Mouse (Mus musculus): ENCODE results near the gene Vps13c. TPM values are rescaled to one million over a fixed set of nuclear protein-coding genes. Genes with fewer than 3 reads are reported as not detected.

Gene Vps13c
- total RNA-seq, 2 experiments from 2014 or later = 25.8 to 26.2 TPM

GRCm38 (mm10) chr9:67830411-67831358 lies 9.5 kb upstream of the Vps13c start:
- peak; percentile 31 for DNase-seq (ENCODE audit: low spot score)

DNA sequence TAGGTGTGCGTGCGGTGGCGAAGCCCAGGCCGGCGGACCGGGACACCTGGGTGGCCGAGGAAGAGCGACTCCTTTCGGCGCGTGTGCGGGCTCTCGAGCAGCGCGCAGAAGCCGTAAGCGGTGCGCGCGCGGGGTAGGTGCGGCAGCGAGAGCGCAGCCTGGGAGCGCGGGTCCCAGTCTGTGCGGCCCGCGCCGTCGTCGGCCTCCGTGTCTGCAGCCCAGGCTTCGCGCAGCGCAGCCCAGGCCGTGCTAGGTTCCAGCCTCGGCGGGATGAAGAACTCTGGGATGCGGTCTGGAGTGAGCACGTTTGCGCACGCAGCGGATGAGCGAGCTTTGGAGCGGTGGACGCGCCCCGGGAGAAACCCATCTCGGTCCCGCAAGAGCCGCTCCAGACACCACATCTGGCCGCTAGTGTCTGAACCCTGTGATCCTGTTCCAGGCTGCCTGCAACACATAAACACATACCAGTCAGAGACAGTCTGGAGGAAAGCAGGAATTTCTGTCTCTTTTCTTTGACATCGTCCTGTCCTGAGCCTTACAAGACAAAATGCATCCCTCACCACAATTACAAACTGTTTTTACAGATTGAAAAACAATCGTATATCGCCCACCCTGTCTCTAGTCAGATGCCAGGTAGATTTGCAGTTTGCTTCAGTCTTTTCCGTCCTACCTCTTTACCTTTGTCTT lies 8.7 kb upstream of the Vps13c start:
- no peak for DNase-seq (ENCODE audit: low spot score)

- DNase-seq (ENCODE audit: low spot score) = peak; percentile 55
Measured at GRCm38 (mm10) chr9:67832046-67832605, 8.1 kb upstream of the Vps13c start, which contains the start of gene C2cd4a. Gene C2cd4a, minus strand, starts transcription at chr9:67832330.

- no peak for DNase-seq (ENCODE audit: low spot score)
Measured at GRCm38 (mm10) chr9:67834535-67834934, 5.7 kb upstream of the Vps13c start.

DNA sequence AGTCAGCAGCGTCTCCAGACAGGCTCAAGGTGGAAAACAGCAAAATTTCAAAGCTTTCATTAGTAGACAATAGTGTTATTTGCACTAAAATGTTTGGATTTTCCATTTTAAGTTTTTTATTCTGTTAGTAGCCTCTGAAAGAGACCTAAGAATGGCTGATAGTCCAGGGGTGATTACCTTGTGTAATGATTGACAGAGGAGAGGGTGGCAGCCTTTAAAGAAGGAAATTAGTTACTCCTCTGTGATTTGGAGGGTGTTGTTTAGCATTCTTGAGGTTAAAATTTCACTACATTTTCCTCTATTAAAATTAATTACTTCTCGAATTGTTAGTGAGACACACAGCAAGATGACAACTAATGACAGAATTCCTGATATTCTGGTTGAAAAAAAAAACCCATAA lies 2.9 kb upstream of the Vps13c start:
- no peak for DNase-seq (ENCODE audit: low spot score)

DNA sequence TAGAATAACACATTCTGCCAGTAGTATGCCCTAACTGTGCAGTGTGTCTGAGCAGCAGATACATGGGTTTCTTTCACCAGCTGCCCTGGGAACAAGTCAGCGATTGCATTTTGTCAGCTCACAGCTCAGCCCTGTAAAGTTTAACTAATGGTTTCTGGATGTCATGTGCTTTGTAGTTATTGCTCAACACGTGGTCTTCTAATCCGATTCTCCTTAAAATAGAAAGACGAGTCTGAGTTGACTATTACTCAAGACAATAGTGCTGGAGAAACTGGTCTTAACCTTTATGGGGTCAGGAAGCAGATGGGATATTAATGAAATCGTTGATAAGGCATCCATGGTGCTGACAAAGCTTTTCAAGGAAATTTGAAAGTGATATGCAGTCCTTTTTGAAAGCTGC lies 2.6 kb downstream of the Vps13c start:
- DNase-seq (ENCODE audit: low spot score) = peak; percentile 21

- no peak for DNase-seq (ENCODE audit: low spot score)
Measured at GRCm38 (mm10) chr9:67845012-67845411, 4.8 kb downstream of the Vps13c start.

- no peak for DNase-seq (ENCODE audit: low spot score)
Measured at GRCm38 (mm10) chr9:67845648-67846047, 5.5 kb downstream of the Vps13c start.

DNA sequence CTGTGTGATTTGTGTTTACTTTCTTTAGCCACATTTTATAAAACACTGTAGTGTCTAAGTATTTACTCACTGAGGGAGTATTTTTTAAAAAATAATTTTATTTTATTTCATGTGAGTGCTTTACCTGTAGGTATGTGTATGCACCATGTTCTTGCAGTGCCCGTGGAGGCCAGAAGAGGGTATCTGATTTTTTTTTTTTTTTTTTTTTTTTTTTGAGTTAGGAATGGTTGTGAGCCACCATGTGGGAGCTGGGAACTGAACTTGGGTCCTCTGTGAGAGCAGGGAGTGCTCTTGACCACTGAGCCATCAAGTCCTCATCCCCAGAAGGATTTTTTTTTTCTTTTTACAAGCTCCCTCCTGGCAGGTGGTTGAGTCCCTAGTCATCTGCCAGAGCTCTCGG lies 5.9 kb downstream of the Vps13c start:
- no peak for DNase-seq (ENCODE audit: low spot score)

DNA sequence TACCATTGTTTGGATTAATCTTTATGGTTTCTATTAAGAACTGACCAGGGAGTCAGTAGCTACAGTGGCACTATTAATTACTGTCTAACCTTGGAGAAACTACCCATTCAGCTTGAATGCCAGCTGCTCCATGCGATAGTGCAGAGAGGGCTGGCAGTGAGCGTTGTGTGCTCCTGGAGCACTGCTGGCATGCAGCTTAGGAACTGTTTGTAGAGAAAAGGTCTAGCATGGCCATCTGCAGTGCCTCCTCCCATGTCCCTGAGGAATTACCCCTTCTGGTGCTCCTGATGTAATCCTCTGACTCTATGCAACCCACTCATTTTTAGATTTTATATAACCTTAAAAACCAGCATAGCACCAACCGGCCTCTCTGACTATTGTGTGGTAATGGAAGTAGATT lies 7.4 kb downstream of the Vps13c start:
- no peak for DNase-seq (ENCODE audit: low spot score)

DNA sequence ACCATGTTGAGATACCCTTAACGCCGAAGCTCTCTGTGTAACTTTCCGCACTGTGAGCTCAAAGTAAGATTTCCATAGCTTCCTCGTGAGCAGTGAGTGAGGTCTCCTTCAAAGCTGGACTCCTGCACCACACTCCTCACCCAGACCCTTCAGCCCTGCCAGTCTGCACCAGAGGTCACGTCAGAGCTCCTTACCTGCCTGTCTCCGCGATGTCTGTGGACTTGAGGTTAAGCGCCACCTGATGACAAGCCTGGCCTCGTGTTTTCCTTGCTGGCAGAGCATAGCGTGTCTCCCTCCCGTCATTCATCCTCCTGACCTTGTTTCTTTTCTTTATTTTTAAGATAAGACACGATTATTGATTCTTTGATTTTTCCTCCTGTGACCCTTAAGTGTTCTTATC lies 9.2 kb downstream of the Vps13c start:
- no peak for DNase-seq (ENCODE audit: low spot score)

DNA sequence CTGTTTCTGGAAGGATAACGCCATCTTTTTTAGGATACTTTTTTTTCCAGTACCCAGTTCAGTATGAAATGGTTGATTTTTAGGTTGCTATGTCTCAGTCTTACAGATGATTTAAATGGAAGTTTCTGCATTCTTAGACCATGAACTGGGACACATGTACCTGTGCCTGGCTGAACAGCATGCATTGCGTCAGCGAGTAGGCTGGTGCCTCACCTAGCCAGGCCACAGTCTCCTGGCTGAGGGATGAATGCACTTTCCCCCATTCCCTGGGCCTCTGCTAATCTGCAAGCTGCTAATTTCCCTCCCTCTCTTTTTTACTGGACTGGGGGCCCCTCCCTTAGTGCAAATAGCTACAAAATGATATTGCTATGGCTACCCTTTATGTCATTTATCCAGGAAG lies 9.7 kb downstream of the Vps13c start:
- no peak for DNase-seq (ENCODE audit: low spot score)

GRCm38 (mm10) chr9:67851150-67851549 lies 11.0 kb downstream of the Vps13c start:
- DNase-seq (ENCODE audit: low spot score) = no peak

DNA sequence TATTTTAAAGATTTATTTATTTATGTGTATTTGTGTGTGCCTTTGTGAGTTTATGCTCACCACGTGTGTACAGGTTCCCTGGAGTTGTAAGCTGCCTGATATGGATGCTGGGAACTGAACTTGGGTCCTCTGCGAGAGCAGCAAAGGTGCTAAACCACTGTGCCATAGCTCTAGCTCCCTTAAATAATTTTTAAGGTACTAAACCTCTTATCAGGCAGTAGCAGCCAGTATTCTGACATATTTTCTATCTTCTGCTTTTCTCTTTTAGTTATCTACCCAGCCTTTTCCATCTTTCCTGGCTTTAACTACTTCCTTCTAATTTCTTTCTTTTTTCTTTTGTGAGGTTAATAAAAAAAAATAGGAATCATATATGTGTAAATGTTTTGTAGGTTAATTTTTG lies 20.1 kb downstream of the Vps13c start:
- DNase-seq (ENCODE audit: low spot score) = no peak

DNA sequence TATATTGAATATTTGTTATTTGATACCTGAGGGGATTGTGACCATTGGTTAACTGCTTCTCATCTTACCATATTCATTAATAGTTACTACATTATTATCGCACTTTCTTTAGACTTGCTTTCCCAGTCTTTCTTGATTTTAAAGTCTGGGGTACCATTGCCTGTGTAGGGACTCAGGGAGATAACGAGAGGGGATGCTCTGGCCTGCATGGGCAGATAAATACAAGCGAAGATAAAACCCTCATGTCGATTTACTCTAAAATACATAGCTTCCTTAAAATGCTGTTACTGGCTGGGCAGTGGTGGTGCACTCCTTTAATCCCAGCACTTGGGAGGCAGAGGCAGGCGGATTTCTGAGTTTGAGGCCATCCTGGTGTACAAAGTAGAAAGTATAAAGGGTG lies 23.1 kb downstream of the Vps13c start:
- no peak for DNase-seq (ENCODE audit: low spot score)

- no peak for DNase-seq (ENCODE audit: low spot score)
Measured at GRCm38 (mm10) chr9:67864011-67864410, 23.8 kb downstream of the Vps13c start.

GRCm38 (mm10) chr9:67865411-67865810 lies 25.2 kb downstream of the Vps13c start:
- no peak for DNase-seq (ENCODE audit: low spot score)

DNA sequence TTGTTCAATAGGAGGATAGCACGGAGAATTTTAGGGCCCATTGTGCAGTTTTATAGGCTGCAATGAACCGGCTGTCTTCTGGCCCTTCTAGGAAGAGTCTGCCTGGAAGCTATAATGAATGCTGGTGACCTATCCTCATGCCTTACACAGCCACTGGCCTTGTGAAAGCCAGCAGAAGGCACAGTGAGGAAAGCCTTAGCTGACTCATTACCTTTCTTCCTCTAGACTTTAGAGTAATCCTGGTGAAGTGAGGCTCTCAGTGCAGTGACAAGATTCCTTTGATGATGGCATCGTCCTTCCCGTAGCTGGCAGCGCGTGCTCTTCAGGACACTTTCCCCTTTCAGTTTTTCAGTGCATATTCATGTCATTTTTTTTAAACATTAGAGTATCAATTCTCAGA lies 27.2 kb downstream of the Vps13c start:
- no peak for DNase-seq (ENCODE audit: low spot score)

DNA sequence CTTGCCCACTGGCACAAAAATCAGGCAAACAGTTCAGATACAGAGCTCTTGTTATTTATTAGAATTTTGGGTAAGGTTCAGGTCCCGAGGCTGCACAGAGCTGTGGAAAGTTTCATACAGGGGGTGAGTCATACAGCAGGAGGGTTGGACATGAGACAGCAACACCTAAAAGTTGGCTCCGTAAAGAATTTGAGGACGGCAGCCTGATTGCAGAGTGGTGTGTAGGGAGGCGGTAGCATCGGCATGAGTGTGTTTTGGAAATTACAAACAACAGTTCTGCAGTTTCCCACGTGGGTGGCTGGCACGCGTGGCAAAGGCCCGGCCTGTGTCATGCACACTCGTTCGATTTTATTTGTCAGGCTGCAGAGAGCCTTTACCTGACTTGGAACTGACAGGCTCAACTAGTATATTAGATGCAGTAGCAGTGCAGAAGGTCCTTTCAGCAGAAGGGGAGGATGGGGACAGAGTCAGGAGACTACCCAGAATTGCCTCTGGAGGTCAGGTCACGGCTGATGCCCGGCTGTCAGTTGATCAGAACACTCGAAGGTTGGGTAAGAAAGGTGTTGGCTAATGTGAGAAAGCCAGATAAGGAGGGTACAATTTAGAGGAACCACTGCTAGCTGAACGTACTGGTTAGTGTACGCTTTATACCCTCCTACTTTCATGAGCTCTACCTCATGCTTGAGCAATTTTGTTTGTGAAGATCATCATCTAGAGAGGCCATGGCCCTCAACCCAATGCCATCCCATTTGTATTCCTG lies 29.7 kb downstream of the Vps13c start:
- no peak for DNase-seq (ENCODE audit: low spot score)

DNA sequence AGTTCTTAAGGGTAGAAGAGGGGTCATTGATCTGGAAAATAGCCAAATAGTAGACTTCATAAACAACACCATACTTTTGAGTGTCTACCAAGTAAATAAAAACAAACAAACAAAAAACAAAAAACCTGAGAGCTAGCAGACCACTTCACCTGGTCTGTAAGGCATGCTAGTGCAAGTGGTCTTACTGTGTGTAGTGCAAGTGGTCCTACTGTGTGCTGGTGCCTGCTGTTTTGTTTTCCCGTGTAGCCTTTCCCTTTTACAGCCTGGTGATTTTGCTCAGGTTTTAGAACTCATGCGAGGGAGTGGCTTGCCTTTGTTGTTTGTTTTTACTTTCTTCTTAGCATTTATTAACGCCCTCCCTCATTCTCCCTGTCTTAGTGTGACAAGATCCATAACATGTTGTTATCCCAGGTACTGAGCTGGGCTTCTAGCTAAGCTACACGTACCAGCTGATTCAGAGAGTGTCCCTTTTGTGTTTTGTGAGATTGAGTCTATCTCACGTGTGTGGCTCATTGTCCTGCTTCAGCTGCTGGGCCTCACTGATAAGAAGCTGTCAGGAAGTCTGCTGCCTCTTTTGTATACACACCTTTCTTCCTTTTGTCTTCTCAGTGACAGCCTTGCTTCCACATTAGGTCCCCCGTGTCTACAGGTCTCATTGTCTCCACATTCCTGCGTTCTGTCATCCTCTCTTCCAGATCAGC lies 34.5 kb downstream of the Vps13c start:
- DNase-seq (ENCODE audit: low spot score) = no peak

DNA sequence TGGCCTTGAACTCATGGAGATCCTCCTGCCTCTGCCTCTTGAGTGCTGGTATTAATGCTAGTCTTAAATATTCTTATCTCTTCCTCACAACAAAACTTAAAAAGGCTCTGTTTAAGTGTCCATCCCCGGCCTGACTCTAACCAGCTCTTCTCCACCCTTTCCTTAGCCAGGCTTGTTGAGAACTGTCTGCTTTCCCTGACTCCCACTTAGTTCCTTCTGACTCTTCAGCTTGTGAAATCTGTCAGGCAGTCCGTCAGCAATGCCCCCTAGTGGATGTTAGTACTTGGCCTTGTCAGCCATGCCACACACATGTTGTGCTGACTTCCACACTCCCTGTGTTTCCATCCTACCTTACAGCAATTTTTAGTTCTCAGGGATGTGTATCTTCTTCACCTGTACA lies 35.1 kb downstream of the Vps13c start:
- peak; percentile 58 for DNase-seq (ENCODE audit: low spot score)

All from gastrocnemius, adult 18-20 months (tissue).